Mouse (Mus musculus): ENCODE results near the gene Vmn1r198. TPM values are rescaled to one million over a fixed set of nuclear protein-coding genes. Genes with fewer than 3 reads are reported as not detected.
A peak's percentile ranks its signal among the peaks of the same experiment; 100 is the strongest.

The Vmn1r198 gene
- polyA plus RNA-seq, 1 experiment: not detected

DNA sequence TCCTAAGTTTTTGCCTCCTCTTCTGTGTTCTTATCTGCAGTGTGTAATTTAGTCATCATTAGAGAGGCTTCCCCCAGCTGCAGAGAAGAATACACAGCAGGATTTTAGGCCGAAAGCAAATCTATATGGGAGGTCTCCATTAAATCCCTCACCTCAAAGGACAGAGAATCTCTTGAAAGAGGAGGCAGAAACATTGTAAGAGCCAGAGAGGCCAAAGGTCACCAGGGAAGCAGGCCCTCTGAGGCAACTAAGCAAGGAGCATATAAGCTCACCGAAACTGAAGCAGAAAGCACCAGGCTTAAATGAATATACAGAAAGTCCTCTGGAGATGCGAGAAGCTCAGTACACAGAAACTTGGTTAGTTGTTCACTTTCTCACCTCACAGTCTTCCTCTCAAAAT is 39.9 kb downstream of the Vmn1r198 start, which contains the start of gene Vmn1r200:
Gene Vmn1r200 (plus strand): TSS at position 301 of the 400 bp plus-strand sequence.
- peak; percentile 15 for DNase-seq (ENCODE audit: low read depth)
- TF ChIP-seq POLR2A (IDR thresholded peaks at IDR 0.05; ENCODE audit: borderline replicate concordance, extremely low read depth, insufficient read depth, insufficient read length, poor library complexity, severe bottlenecking) (no peak), CTCF (IDR thresholded peaks at IDR 0.05; ENCODE audit: borderline replicate concordance, extremely low read depth, insufficient read depth, insufficient read length) (no peak)

GRCm38 (mm10) chr13:22402978-22403377 is 52.8 kb downstream of the Vmn1r198 start:
- TF ChIP-seq POLR2A (IDR thresholded peaks at IDR 0.05; ENCODE audit: borderline replicate concordance, extremely low read depth, insufficient read depth, insufficient read length, poor library complexity, severe bottlenecking) (no peak), CTCF (IDR thresholded peaks at IDR 0.05; ENCODE audit: borderline replicate concordance, extremely low read depth, insufficient read depth, insufficient read length) (no peak)
- no peak for DNase-seq (ENCODE audit: low read depth)

Other genes starting within 250 kb of the Vmn1r198 start
- not detected in 2 replicates for gene Vmn1r189, start 244.5 kb upstream of the Vmn1r198 start, polyA plus RNA-seq (2012; rRNA removed)
- not detected in 2 replicates for gene Vmn1r191, start 166.4 kb upstream of the Vmn1r198 start, polyA plus RNA-seq (2012; rRNA removed)
- not detected in 2 replicates for gene Vmn1r192, start 159.2 kb upstream of the Vmn1r198 start, polyA plus RNA-seq (2012; rRNA removed)
- gene Vmn1r193, start 127.2 kb upstream of the Vmn1r198 start, polyA plus RNA-seq (2012; rRNA removed): not detected in 2 replicates
- not detected in 2 replicates for gene Vmn1r194, start 106.1 kb upstream of the Vmn1r198 start, polyA plus RNA-seq (2012; rRNA removed)
- not detected in 2 replicates for gene Vmn1r195, start 79.8 kb upstream of the Vmn1r198 start, polyA plus RNA-seq (2012; rRNA removed)
- gene Vmn1r196, start 60.4 kb upstream of the Vmn1r198 start, polyA plus RNA-seq (2012; rRNA removed): not detected in 2 replicates
- gene Vmn1r197, start 25.8 kb upstream of the Vmn1r198 start, polyA plus RNA-seq (2012; rRNA removed): not detected in 2 replicates
- gene Vmn1r199, start 29.5 kb downstream of the Vmn1r198 start, polyA plus RNA-seq (2012; rRNA removed): not detected in 2 replicates
- not detected in 2 replicates for gene Vmn1r200, start 40.0 kb downstream of the Vmn1r198 start, polyA plus RNA-seq (2012; rRNA removed)
- gene Vmn1r201, start 121.6 kb downstream of the Vmn1r198 start, polyA plus RNA-seq (2012; rRNA removed): not detected in 2 replicates
- 0.01 TPM in 1 of 2 replicates, not detected in the other for gene Vmn1r202, start 155.0 kb downstream of the Vmn1r198 start, polyA plus RNA-seq (2012; rRNA removed)
- not detected in 2 replicates for gene Vmn1r203, start 167.8 kb downstream of the Vmn1r198 start, polyA plus RNA-seq (2012; rRNA removed)
- not detected in 2 replicates for gene Vmn1r204, start 202.8 kb downstream of the Vmn1r198 start, polyA plus RNA-seq (2012; rRNA removed)
- not detected in 2 replicates for gene Vmn1r205, start 242.6 kb downstream of the Vmn1r198 start, polyA plus RNA-seq (2012; rRNA removed)

Data from brain, embryonic 14.5 days (tissue).